Mouse (Mus musculus): ENCODE measurements around the gene Hspg2.
"Not testable (repeated sequence)": the region's sequence is repeated elsewhere in the genome, so short reads cannot be mapped to it uniquely, and the experiment has no call there.

Hspg2 gene

DNA sequence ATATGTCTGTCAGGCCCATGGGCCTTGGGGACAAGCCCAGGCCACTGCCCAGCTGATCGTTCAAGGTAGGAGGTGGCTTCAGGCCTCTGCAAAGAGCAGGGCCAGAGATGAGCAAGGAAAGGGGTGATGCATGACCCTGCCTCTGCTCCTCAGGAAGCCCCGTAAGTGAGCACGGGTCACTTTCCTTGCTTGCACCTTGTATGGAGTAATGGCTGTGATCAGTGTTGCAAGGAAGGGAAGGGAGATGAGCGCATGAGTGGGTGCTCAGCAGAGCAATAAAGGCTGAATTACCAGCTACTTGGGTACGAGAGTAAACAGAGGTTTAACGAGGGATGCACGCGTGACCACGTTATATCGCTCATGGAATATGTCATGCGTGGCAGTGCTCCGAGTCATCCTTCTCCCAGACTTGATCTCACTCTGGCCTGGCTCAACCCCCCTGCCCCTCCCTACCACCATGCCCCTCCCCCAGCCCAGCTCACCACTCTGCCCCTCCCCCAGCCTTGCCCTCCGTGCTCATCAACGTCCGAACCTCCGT, 88.2 kb downstream of the Hspg2 start:
- DNase-seq (ENCODE audit: low read depth in 2 of 2, low spot score in 2 of 2): no peak

DNA sequence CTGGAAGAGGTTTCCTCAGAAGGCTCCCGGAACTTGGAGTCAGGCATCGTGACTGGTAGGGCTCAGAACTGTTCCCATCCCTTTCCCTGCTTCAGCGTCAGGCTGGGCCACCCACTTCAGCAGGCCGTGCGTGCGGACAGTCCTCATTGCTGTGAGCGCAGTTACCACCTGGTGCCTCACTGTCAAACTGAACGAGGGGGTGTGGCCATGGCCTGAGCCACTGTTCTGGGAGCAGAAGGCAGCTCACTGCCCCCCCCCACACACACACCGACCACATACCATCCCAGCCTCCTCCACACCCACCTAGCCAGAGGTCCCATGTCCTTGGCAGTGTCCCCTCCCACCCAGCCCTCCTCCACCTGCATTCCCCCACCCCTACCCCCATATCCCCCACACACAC, 101.3 kb downstream of the Hspg2 start:
- no peak for DNase-seq (ENCODE audit: low read depth in 2 of 2, low spot score in 2 of 2)

- no peak for DNase-seq (ENCODE audit: low read depth in 2 of 2, low spot score in 2 of 2)
Observed at GRCm38 (mm10) chr4:137574469-137574868, 105.9 kb downstream of the Hspg2 start, which contains the start of gene Ldlrad2. Gene Ldlrad2 (minus strand): TSS chr4:137574569.

DNA sequence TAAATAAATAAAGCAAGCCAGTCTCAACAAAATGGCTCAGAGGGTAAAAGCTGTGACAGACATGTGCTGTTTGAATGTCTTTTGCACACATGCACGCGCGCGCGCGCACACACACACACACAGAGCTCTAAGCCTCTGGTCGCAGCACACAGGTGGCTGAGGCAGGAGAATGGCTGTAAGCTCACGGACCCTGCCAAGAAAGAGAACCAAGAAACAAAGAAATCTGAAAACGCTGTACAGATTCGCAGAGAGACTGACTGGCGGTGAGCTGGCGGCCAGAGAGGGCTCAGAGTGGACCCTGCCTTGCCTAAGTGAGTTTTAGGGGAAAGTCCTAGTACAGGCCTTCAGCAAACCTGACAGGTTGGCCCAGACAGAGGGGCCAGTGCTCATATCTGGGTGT, 108.9 kb downstream of the Hspg2 start:
- DNase-seq (ENCODE audit: low read depth in 2 of 2, low spot score in 2 of 2): no peak

- DNase-seq (ENCODE audit: low read depth in 2 of 2, low spot score in 2 of 2): peak; percentile 9 to 11
Observed at GRCm38 (mm10) chr4:137578181-137578845, 109.7 kb downstream of the Hspg2 start.

GRCm38 (mm10) chr4:137579789-137580188, 111.2 kb downstream of the Hspg2 start:
- DNase-seq (ENCODE audit: low read depth in 2 of 2, low spot score in 2 of 2): no peak

DNA sequence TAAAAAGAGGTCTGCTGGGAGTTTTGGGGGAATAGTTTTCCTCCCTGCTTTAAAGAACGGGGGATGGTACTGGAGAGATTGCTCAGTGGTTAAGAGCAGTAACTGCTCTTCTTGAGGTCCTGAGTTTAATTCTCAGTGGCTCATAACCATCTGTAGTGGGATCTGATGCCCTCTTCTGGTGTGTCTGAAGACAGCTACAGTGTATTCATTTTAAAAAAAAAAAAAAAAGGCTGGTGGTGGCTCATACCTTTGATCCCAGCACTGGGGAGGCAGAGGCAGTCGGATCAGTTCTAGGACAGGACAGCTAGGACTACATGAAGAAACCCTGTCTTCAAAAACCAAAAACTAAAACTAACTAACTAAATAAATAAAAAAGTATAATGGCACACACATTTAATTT, 111.7 kb downstream of the Hspg2 start:
- no peak for DNase-seq (ENCODE audit: low read depth in 2 of 2, low spot score in 2 of 2)

- DNase-seq (ENCODE audit: low read depth in 2 of 2, low spot score in 2 of 2): peak; percentile 37 to 56
Observed at GRCm38 (mm10) chr4:137581815-137582214, 113.2 kb downstream of the Hspg2 start.

DNA sequence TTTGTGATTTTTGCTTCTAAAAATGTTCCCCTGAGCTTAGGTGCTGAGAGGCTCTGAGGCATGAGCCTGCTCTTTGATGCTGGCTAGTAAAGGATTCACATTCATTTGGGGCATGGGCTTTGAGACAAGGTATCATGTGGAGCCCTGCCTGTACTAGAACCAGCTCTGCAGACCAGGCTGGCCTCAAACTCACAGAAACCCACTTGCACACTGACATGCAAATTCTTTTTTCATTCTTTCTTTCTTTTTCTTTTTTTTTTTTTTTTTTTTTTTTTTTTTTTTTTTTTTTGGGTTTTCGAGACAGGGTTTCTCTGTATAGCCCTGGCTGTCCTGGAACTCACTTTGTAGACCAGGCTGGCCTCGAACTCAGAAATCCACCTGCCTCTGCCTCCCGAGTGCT, 120.5 kb downstream of the Hspg2 start:
- not testable (repeated sequence) for DNase-seq (ENCODE audit: low read depth in 2 of 2, low spot score in 2 of 2)

DNA sequence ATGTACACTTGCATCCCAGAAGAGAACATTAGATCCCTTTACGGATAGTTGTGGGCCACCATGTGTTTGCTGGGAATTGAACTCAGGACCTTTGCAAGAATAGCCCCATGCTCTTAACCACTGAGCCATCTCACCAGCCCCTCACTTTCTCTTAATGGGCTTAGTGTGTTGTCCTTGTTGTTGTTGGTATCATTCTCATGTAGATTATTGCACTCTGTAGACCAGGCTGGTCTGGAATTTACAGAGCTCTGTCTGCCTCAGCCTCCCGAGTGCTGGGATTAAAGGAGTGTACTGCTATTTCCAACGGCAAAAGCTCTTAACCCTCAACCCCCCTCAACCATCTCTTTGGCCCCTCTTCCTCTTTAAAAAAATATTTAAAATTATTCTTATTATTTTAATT, 121.0 kb downstream of the Hspg2 start:
- DNase-seq (ENCODE audit: low read depth in 2 of 2, low spot score in 2 of 2): no peak

DNA sequence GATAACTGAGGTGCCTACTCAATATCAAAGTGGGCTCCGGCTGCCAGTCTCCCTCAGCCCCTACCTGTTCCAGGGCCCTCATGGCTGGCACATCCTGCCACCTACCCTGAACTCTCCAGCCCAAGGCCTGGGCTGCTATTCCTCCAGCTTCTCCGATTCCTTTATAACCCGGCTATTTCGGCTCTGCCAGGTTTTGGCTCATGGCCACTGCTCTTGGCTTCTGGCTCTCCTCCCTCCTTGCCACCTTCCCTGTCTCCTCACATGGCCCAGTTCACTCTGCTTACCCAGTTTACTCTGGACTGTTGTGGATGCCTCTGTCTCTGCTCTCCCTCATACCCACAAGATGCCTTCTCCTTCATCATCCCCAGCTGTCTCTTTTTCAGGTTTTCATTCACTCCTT, 122.4 kb downstream of the Hspg2 start:
- DNase-seq (ENCODE audit: low read depth in 2 of 2, low spot score in 2 of 2): no peak

GRCm38 (mm10) chr4:137593601-137594495, 125.3 kb downstream of the Hspg2 start, which contains the start of gene Usp48:
Gene Usp48 (plus strand): TSS chr4:137593755.
- DNase-seq (ENCODE audit: low read depth in 2 of 2, low spot score in 2 of 2): peak; percentile 96 to 97

- no peak for DNase-seq (ENCODE audit: low read depth in 2 of 2, low spot score in 2 of 2)
Observed at GRCm38 (mm10) chr4:137594496-137595270, 126.1 kb downstream of the Hspg2 start.

DNA sequence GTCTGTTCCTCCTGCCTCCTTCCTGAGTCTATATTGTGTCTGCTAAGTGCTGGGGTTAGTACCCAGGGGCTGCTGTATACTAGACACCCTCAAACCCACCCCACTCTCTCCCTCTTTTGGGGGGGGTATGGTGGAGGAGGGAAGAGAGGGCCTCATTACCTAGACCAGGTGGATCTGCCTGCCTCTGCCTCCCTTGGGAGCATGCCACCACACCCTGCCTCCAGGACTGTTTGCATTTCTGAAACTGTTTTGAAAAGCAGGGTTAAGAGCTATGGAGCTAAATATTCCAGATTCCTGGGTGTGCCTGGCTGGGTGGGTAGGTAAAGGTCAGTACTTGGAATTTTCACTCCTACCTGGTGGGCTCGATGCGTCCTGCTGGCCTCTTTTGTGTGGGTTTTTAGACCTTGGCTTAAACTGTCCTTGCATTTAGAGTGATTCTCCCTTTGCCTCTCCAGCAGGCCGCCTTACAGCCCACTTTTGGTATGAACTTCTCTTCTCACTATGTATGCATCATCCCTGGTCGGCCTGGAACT, 128.6 kb downstream of the Hspg2 start:
- no peak for DNase-seq (ENCODE audit: low read depth in 2 of 2, low spot score in 2 of 2)

DNA sequence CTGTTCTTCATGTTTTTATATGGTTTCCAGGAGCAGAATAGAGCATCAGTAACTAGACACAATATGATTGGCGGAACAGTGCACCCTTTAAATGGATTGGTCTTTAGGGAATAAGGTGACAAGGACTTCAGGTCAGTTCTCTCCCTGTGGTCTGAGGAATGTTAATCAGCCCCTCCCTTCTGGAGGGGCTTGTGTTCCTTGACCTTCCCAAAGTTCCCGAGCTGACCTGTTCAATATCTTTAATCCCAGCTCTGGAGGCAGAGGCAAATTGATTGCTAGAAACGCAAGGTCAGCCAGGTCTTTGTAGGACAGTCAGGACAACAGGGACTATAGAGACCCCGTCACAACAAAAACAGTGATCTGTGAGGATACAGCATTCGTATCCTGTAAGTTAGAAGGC, 130.0 kb downstream of the Hspg2 start:
- no peak for DNase-seq (ENCODE audit: low read depth in 2 of 2, low spot score in 2 of 2)

DNA sequence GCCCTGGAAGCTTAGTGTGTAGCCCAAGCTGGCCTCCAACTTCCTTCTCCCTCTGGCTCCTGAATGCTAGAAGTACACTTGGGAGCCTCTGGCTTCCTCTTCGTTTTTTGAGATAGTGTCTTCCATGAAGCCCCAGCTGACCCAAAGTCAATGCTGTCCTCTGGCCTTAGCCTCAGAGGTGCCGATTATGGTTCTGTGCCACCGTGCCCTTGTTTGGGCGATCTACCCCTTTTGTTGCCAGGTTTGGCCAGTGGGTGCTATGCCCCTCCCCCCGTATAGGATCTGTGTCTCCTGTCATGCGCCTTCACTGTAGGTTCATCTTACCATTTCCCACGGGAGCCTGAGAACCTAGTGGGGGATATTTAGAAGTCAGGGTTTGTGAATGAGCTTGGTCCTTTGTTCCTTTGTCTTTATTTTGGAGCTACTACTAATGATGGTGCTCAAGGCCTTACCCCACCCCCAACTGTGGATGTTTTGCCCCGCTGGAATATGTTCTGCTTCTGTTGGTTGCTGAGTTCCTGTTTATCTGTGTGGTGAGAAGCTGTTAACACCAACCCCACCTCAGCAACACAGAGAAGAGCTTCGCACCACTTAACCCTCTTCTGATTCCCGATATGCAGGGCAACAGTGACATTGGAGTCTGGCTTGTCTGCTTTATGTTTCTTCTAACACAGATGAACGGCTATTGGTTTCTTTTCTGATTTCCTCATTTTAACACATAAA, 135.0 kb downstream of the Hspg2 start:
- peak in 1 of 2 experiments; percentile 19 for DNase-seq (ENCODE audit: low read depth in 2 of 2, low spot score in 2 of 2)

GRCm38 (mm10) chr4:137607023-137607422, 138.5 kb downstream of the Hspg2 start:
- DNase-seq (ENCODE audit: low read depth in 2 of 2, low spot score in 2 of 2): no peak

- no peak for DNase-seq (ENCODE audit: low read depth in 2 of 2, low spot score in 2 of 2)
Observed at GRCm38 (mm10) chr4:137609281-137609680, 140.7 kb downstream of the Hspg2 start.

- DNase-seq (ENCODE audit: low read depth in 2 of 2, low spot score in 2 of 2): peak; percentile 44 to 54
Observed at GRCm38 (mm10) chr4:137609702-137610101, 141.1 kb downstream of the Hspg2 start.

- DNase-seq (ENCODE audit: low read depth in 2 of 2, low spot score in 2 of 2): no peak
Observed at GRCm38 (mm10) chr4:137610256-137610655, 141.7 kb downstream of the Hspg2 start.
